Mouse (Mus musculus) erythroblast, embryonic 14.5 days (primary cell): Measurements from ENCODE around the gene Sdsl.

Source experiments
- GATA1 ChIP-seq: IDR thresholded peaks from 2 replicates; pipeline ENCODE4 v1.6.1; 2012; ENCODE audit warnings: low read length, inconsistent platforms, mixed read lengths
- TAL1 ChIP-seq: IDR thresholded peaks from 3 replicates; pipeline ENCODE4 v1.6.1; 2012; ENCODE audit warnings: low read length, inconsistent platforms, mixed read lengths

- TF ChIP-seq GATA1 (no peak), TAL1 (no peak)
Observed at GRCm38 (mm10) chr5:120438991-120439710, 33.5 kb downstream of the Sdsl start.
